Mouse (Mus musculus): ENCODE data around the gene Nfib. TPM values are rescaled to one million over a fixed set of nuclear protein-coding genes. Genes with fewer than 3 reads are reported as not detected.

Nfib gene
- polyA plus RNA-seq, 1 experiment from 2014 or later = 13.3 TPM

GRCm38 (mm10) chr4:82335266-82335865, 370.2 kb downstream of the Nfib start:
- Histone ChIP-seq H3K27me3 (ENCODE audit: insufficient read depth, low read length) (no peaks in the 10 kb centered on the region), H3K36me3 (ENCODE audit: insufficient read depth, low read length) (no peaks in the 10 kb centered on the region), H3K4me3 (replicated peaks; ENCODE audit: low read depth, low read length) (no peak overlapping the region), H3K9ac (ENCODE audit: low read depth, low read length) (no peak overlapping the region), H3K4me2 (ENCODE audit: low read length) (no peak overlapping the region), H3K4me1 (replicated peaks; ENCODE audit: insufficient read depth, low read length) (no peaks in the 10 kb centered on the region; the same call in 1 of the 2 replicates), H3K27ac (no peak overlapping the region), H3K9me3 (replicated peaks; ENCODE audit: low read length) (no peaks in the 10 kb centered on the region)
- no peak for ATAC-seq (replicated peaks; ENCODE audit: low FRiP score, low read depth)
- WGBS = 75% methylated on average over 4 of the region's 4 CpGs
- no peak for DNase-seq (ENCODE audit: low spot score)
- TF ChIP-seq CTCF (IDR thresholded peaks at IDR 0.05; ENCODE audit: low read depth) = no peak

DNA sequence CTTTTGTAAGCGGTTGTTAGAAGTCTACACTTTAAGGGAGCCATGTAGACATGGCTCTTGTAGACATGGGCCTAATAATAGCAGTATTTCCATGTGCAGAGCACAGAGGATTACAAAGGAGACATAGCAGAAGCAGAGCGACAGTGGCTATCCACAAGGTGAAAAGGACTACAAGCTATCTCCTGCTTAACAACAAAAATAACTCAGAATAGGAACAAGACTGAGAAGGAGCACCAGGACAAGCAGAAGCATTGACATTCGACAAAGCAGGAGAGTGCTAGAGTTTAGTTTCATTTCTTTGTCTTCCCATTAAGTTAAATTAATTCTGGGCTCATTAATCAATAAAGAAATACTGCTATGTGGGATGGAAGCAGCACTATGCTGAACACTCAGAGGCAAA, 372.1 kb downstream of the Nfib start:
- Histone ChIP-seq H3K27me3 (ENCODE audit: insufficient read depth, low read length) (no peaks in the 10 kb centered on the region), H3K4me2 (ENCODE audit: low read length) (no peak overlapping the region), H3K36me3 (ENCODE audit: insufficient read depth, low read length) (no peaks in the 10 kb centered on the region), H3K9me3 (replicated peaks; ENCODE audit: low read length) (no peaks in the 10 kb centered on the region), H3K9ac (ENCODE audit: low read depth, low read length) (no peak overlapping the region), H3K4me3 (replicated peaks; ENCODE audit: low read depth, low read length) (no peak overlapping the region), H3K4me1 (replicated peaks; ENCODE audit: insufficient read depth, low read length) (no peaks in the 10 kb centered on the region), H3K27ac (no peak overlapping the region)
- no peak for ATAC-seq (replicated peaks; ENCODE audit: low FRiP score, low read depth)
- no peak for TF ChIP-seq CTCF (IDR thresholded peaks at IDR 0.05; ENCODE audit: low read depth)
- DNase-seq (ENCODE audit: low spot score) = no peak
- WGBS = 85% methylated on average over 3 of the region's 3 CpGs

DNA sequence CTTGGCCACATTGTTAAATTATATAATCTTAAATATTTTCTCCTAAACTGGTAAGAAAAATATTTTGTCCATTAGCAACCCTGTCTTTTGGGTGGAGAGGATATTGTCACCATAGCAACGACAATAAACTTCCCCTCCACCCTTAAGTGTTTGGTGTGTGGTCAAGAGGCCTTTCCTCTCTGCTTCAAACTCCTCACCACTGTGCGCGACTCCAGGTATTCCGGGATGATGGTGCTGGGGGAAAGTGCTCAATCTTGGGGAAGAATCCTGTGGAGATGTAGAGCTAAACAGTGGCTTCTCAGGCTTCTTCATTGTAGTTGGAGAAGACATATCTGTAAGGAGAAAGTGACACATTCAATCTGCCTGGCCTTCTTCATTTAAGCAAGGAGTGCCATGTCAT, 375.5 kb downstream of the Nfib start:
- Histone ChIP-seq H3K4me3 (replicated peaks; ENCODE audit: low read depth, low read length) (no peak overlapping the region), H3K9me3 (replicated peaks; ENCODE audit: low read length) (no peaks in the 10 kb centered on the region), H3K27ac (no peak overlapping the region), H3K36me3 (ENCODE audit: insufficient read depth, low read length) (no peaks in the 10 kb centered on the region), H3K9ac (ENCODE audit: low read depth, low read length) (no peak overlapping the region), H3K27me3 (ENCODE audit: insufficient read depth, low read length) (no peaks in the 10 kb centered on the region), H3K4me2 (ENCODE audit: low read length) (no peak overlapping the region), H3K4me1 (replicated peaks; ENCODE audit: insufficient read depth, low read length) (no peaks in the 10 kb centered on the region)
- ATAC-seq (replicated peaks; ENCODE audit: low FRiP score, low read depth) (no peak), DNase-seq (ENCODE audit: low spot score) (no peak)
- no peak for TF ChIP-seq CTCF (IDR thresholded peaks at IDR 0.05; ENCODE audit: low read depth)
- 90% methylated on average over 4 of the region's 4 CpGs for WGBS

- H3K36me3 ChIP-seq (ENCODE audit: insufficient read depth, low read length) = 0 out of 2 replicates have a peak, but pooled peaks cover 6% of the 10 kb centered on the region
- ATAC-seq (replicated peaks; ENCODE audit: low FRiP score, low read depth) = no peak
- 73% methylated on average over 3 of the region's 3 CpGs for WGBS
These were observed 379.4 kb downstream of the Nfib start for GRCm38 (mm10) chr4:82326140-82326529.

GRCm38 (mm10) chr4:82325409-82326139, 380.0 kb downstream of the Nfib start:
- H3K4me1 ChIP-seq (replicated peaks; ENCODE audit: insufficient read depth, low read length) = no peaks in the 10 kb centered on the region
- H3K9me3 ChIP-seq (replicated peaks; ENCODE audit: low read length) = no peaks in the 10 kb centered on the region
- TF ChIP-seq CTCF (IDR thresholded peaks at IDR 0.05; ENCODE audit: low read depth) = no peak
- H3K36me3 ChIP-seq (ENCODE audit: insufficient read depth, low read length) = 0 out of 2 replicates have a peak, but pooled peaks cover 6% of the 10 kb centered on the region
- ATAC-seq (replicated peaks; ENCODE audit: low FRiP score, low read depth) (no peak), DNase-seq (ENCODE audit: low spot score) (no peak)
- H3K27ac ChIP-seq = no peak overlapping the region
- H3K4me2 ChIP-seq (ENCODE audit: low read length) = no peak overlapping the region
- no peak overlapping the region for H3K9ac ChIP-seq (ENCODE audit: low read depth, low read length)
- H3K27me3 ChIP-seq (ENCODE audit: insufficient read depth, low read length) = no peaks in the 10 kb centered on the region
- WGBS = 76% methylated on average over 6 of the region's 6 CpGs
- H3K4me3 ChIP-seq (replicated peaks; ENCODE audit: low read depth, low read length) = no peak overlapping the region

More at GRCm38 (mm10) chr4:82326140-82326529, 379.4 kb downstream of the Nfib start:
- no peak for DNase-seq (ENCODE audit: low spot score)
- no peaks in the 10 kb centered on the region for H3K9me3 ChIP-seq (replicated peaks; ENCODE audit: low read length)
- H3K9ac ChIP-seq (ENCODE audit: low read depth, low read length) = no peak overlapping the region
- H3K4me3 ChIP-seq (replicated peaks; ENCODE audit: low read depth, low read length) = no peak overlapping the region
- H3K4me2 ChIP-seq (ENCODE audit: low read length) = no peak overlapping the region
- no peaks in the 10 kb centered on the region for H3K27me3 ChIP-seq (ENCODE audit: insufficient read depth, low read length)
- no peaks in the 10 kb centered on the region for H3K4me1 ChIP-seq (replicated peaks; ENCODE audit: insufficient read depth, low read length)
- no peak overlapping the region for H3K27ac ChIP-seq
- no peak for TF ChIP-seq CTCF (IDR thresholded peaks at IDR 0.05; ENCODE audit: low read depth)

GRCm38 (mm10) chr4:82324977-82325376, 380.6 kb downstream of the Nfib start:
- H3K4me3 ChIP-seq (replicated peaks; ENCODE audit: low read depth, low read length) = no peak overlapping the region
- 0 out of 2 replicates have a peak, but pooled peaks cover 6% of the 10 kb centered on the region for H3K36me3 ChIP-seq (ENCODE audit: insufficient read depth, low read length)
- H3K9me3 ChIP-seq (replicated peaks; ENCODE audit: low read length) = no peaks in the 10 kb centered on the region
- 86% methylated on average over 3 of the region's 3 CpGs for WGBS
- no peak overlapping the region for H3K9ac ChIP-seq (ENCODE audit: low read depth, low read length)
- H3K27ac ChIP-seq = no peak overlapping the region
- no peak overlapping the region for H3K4me2 ChIP-seq (ENCODE audit: low read length)
- H3K4me1 ChIP-seq (replicated peaks; ENCODE audit: insufficient read depth, low read length) = no peaks in the 10 kb centered on the region
- no peak for TF ChIP-seq CTCF (IDR thresholded peaks at IDR 0.05; ENCODE audit: low read depth)
- DNase-seq (ENCODE audit: low spot score) = no peak
- H3K27me3 ChIP-seq (ENCODE audit: insufficient read depth, low read length) = no peaks in the 10 kb centered on the region
- no peak for ATAC-seq (replicated peaks; ENCODE audit: low FRiP score, low read depth)

All from kidney, postnatal 0 days (tissue).